Mouse (Mus musculus) WW6 (cell line): Measurements from ENCODE around the gene Zfp664.

ENCODE experiments used
- DNase-seq: peaks from one replicate; pipeline ENCODE4 v3.0.0-alpha.2; 2013; ENCODE audit warnings: low read depth, low spot score

Gene Zfp664

DNA sequence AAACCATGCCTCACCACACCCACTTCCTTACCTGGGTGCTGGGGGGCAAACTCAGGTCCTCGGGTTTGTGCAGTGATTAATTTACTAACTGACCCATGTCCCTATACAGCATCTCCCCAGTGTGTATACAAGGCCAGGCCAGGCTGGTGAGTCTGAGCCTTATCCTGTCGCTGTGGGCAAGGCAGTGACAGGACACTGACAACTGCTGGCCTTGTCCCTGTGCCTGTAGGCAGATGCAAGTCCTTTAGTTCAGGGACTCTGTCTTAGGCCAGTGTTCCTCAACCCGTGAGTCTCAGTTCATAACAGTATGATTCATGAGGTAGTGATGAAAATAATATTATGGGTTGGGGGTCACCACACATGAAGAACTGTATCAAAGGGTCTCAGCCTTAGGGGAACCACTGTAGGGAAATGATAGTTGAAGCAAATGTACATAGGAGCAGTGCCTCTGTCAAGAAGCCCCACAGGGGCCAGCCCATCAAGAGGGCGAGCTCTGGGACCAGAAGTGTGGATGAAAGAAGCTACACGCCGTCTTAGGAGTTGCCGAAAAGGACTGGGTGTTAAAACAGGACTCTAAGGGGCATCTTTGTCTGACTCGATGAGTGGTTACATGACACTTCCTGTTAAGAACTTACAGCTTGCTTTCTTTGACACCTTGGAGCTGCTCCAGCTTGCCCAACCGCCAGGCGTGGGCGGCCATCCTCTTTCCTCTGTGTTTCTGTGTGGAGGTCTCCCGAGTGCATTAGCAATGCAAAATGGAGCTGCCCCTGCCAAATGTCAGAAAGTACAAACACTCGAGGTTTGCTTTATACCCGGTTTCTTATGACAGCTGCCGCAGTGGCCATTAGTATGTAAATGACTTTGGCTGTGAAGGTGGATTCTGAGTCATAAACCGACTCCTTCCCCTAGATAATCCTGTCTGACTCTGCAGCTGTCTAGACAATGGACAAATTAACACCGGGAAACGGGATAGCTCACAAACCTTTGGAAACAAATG, 60.2 kb downstream of the Zfp664 start:
- no peak for DNase-seq

DNA sequence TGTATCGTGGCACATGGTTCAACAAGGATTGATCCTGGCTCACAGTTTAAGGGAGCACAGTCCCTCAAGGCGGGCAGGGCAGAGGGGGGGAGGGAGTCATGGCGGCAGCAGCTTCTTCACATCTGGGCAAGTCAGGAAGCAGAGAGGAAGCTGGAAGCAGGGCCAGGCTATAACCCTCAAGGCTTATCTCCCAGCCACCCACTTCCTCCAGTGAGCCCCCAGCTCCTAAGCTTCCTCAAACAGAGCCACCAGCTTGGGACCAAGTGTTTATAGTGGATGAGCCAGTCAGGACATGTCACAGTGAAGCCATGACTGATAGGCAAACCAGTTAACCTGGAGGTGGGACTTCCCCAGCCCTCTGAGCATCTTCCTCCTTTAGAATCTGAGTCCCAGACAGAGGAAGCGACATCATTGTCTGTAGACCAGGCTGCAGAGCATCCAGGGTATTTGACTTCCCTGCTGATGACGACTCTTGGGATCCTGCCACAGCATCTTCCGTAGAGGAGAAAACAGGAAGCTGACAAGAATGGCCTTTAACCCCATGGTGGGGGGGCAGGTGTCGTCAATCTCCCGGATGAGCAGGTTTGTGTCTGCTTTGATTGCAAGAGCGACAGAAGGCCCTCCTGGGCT, 67.0 kb downstream of the Zfp664 start:
- DNase-seq = no peak

DNA sequence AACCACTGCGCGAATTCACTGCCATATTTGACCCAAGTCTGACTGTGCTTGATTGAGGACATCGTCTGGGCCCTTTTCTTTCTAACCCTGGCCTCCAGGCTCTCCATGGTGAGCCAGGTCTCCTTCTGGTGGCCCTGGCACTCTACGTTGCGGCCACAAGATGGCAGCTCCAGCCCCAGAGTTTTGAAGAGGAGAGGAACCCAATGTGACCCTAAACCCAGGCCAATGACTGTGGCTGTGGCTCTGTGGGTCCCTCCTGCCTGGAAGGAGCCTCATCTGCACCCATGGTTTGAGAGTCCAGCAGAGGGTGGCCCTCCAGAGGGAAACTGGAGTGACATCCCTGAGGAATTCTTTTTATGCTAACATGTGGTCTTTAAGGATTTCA, 67.6 kb downstream of the Zfp664 start:
- DNase-seq = no peak

DNA sequence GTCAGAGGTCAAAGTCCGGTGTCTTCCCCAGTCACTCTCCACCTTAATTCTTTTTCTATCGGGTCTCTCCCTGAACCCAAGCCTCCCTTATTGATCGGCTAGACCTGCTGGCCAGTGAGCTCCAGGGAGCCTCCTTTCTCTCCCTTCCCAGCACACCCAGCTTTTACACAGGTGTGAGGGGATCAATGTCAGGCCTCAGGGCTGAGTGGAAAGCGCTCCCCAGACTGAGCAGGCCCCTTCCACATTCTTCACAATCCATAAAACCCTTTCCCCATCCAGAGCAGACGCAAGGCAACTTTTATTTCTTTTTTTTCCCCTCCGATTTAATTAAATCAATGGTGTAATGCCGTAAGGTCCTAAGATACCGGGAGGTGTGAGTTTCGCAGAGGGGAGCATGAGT, 68.1 kb downstream of the Zfp664 start:
- no peak for DNase-seq

DNA sequence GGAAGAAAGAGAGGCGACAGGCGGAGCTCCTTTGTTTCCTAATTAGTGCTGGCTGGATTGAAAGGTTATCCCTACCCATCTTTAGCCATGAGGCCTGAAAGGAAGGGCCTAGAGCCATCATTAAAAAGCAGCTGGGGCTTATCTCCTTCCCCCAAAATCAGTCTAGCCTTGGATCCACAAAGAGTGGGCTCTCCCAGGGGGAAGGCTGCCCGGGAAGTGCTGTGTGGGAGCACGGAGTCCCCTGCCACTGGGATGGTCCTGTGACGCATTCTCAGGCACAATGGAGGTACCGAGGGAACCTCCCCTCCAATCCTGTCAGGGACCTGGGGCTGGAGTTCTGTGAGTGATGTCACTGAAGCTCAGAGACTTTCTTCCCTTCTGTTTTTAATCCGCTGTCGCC, 68.6 kb downstream of the Zfp664 start:
- no peak for DNase-seq

GRCm38 (mm10) chr5:124934558-124934957, 72.1 kb downstream of the Zfp664 start:
- DNase-seq = no peak

DNA sequence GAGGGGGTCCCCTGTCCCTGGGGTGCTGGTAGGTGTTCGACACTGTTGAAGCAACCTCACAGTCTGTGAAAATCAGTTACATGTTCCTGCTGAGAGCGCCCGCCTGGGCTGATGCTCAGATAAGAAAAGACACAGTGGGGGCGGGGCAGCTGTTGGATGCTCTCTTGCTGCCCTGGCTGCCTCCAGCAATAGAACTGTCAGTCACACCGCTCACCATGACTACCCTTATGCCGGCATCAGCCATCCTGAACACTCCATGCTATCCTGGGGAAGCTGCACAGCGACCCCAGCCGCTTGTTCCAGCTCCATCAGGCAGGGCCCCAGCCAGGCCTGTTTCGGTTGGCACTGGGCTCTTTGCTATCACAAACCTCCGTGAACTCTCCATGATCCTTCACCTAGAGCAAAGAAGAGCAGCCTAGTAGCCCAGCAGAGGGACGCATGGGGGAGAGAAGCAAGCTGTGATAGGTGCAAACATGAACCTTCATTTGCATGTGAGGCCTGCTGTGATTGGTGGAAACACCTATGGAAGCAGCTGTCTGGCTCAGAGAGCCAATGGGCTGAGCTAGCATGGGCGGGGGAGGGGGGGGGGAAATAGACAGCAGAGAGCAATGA, 80.8 kb downstream of the Zfp664 start:
- DNase-seq = no peak

DNA sequence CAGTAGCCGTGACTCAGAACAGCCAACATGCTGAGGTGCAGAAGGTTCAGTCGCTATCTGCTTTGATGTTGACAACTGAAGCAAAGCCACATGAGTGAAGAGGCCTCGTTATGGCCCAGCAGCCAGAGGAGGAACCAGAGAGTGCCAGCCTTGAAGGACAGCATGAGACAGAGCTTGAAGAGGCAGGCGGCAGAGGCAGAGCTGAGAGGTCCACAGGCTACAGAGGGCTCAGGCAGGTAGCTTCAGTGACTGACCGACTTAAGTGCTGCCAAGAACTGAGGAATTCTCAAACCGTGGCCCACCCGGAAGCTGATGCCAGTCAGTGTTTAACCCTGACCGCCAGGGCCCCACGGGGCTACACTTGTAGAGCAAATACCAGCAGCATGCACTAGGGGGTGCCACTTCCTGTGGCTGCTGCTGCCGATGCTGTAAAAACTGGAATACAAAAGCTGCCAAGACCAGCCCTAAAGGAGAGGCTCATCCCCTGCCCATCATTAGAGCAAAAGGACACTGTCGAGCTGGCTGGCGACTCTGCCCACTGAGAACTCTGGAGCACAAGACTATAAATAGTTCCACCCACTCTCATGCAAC, 81.4 kb downstream of the Zfp664 start:
- DNase-seq = peak; percentile 40

DNA sequence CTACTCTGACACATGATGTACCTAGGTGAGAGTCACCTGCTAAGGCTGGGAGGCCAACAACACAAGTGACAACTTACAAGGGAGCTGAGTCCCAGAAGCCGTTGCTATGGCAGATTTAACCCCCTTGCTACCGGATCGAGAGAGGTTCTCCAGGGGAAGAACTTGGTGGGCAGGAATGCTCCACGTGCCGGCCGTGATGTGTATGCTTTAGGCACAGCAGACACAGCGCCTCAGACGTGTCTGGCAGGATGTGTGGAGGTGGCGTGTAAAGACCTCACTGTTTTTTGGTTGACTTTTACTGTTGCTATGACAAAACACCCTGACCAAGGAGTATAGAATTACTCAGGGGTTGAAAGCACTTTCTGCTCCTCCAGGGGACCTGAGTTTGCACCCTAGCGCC, 81.9 kb downstream of the Zfp664 start:
- no peak for DNase-seq

DNA sequence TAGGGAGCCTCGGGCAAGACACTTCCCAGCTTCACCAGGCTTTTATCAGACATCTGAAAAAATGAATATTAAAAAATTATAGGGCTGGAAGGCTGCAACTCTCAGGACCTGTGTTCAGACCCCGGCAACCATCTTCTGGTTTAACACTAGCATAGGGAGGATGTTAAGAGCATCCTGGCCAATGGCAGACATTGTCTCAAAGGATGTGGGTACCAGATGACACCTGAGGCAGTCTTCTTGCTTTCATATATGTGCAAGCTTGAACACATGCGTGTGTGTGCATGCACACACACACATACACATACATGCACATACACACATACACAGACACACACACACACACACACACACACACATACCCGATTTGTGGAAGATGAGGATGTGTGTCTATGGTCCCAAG, 82.6 kb downstream of the Zfp664 start:
- DNase-seq = no peak

DNA sequence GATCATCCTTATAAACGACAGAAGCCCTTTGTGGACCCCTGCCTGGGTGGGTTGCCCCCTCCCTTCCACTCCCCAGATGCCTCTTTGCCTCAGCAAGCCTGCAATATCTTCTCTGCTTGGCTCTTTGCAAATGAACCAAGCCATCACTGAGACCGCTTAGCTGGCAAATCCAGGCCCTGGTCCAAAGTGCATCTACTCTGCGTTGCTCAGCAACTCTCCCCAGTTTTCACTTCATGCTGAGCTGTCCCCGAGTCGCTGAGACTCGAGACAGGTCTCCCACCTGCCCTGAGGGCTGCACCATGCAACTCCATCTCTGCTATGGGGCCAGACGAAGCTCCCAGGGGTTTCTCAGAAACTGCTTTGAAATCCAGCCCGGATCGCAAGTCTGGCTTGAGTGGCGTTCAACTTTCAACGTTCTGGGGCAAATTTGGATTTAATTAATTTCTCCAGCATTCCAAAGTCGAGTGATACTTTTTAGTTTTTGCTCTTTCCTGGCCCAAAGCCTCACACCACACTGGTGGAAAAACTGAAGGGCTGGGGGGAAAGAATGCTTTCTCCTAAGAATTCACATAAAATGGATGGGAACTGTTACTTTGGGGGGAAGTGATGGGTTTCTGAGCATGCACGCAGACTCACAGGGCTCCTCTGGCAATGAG, 88.3 kb downstream of the Zfp664 start:
- DNase-seq = no peak

DNA sequence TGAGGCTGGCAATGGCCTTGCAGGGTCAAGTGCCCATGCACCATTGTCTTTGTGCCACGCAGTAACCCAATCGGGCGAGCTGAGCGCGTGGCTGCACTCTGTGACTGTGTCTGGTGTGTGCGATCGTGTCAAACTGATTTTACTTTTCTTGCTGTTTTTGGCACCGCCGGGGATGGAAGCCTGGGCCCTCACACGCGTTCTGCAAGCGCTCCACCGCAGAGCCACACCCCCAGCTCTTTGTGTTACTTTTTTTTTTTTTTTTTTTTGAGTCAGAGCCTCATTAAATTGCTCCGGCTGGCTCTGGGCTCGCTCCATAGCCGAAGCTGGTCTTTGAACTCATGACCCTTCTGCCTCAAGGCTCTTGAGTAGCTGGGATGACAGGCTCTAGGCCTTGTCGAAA, 88.8 kb downstream of the Zfp664 start:
- no peak for DNase-seq
